Mouse (Mus musculus): ENCODE data around the gene Col17a1. TPM values are rescaled to one million over a fixed set of nuclear protein-coding genes. Genes with fewer than 3 reads are reported as not detected.

The Col17a1 gene
- total RNA-seq, 4 experiments from 2014 or later = not detected

GRCm38 (mm10) chr19:47668399-47668798 lies 23.5 kb downstream of the Col17a1 start:
- no peak for DNase-seq (ENCODE audit: low spot score)

GRCm38 (mm10) chr19:47667601-47668000 lies 24.3 kb downstream of the Col17a1 start:
- DNase-seq (ENCODE audit: low spot score) = no peak

GRCm38 (mm10) chr19:47659765-47660408 lies 32.0 kb downstream of the Col17a1 start:
- DNase-seq (ENCODE audit: low spot score) = no peak

- peak; percentile 38 for DNase-seq (ENCODE audit: low spot score)
Measured at GRCm38 (mm10) chr19:47658914-47659535, 32.9 kb downstream of the Col17a1 start.

GRCm38 (mm10) chr19:47654896-47655295 lies 37.0 kb downstream of the Col17a1 start:
- DNase-seq (ENCODE audit: low spot score) = no peak

- no peak for DNase-seq (ENCODE audit: low spot score)
Measured at GRCm38 (mm10) chr19:47653173-47653572, 38.7 kb downstream of the Col17a1 start.

GRCm38 (mm10) chr19:47652255-47652654 lies 39.6 kb downstream of the Col17a1 start:
- DNase-seq (ENCODE audit: low spot score) = no peak

GRCm38 (mm10) chr19:47651160-47651480 lies 40.8 kb downstream of the Col17a1 start:
- DNase-seq (ENCODE audit: low spot score) = no peak

GRCm38 (mm10) chr19:47650366-47651159 lies 41.3 kb downstream of the Col17a1 start:
- DNase-seq (ENCODE audit: low spot score) = no peak

- DNase-seq (ENCODE audit: low spot score) = no peak
Measured at GRCm38 (mm10) chr19:47649071-47649470, 42.8 kb downstream of the Col17a1 start.

GRCm38 (mm10) chr19:47646508-47647120 lies 45.3 kb downstream of the Col17a1 start:
- DNase-seq (ENCODE audit: low spot score) = no peak

GRCm38 (mm10) chr19:47645583-47645982 lies 46.3 kb downstream of the Col17a1 start:
- DNase-seq (ENCODE audit: low spot score) = peak; percentile 38

- DNase-seq (ENCODE audit: low spot score) = no peak
Measured at GRCm38 (mm10) chr19:47643910-47644309, 48.0 kb downstream of the Col17a1 start.

- DNase-seq (ENCODE audit: low spot score) = no peak
Measured at GRCm38 (mm10) chr19:47635380-47635779, 56.5 kb downstream of the Col17a1 start.

- DNase-seq (ENCODE audit: low spot score) = no peak
Measured at GRCm38 (mm10) chr19:47631799-47632198, 60.1 kb downstream of the Col17a1 start.

- no peak for DNase-seq (ENCODE audit: low spot score)
Measured at GRCm38 (mm10) chr19:47630381-47630780, 61.5 kb downstream of the Col17a1 start.

- no peak for DNase-seq (ENCODE audit: low spot score)
Measured at GRCm38 (mm10) chr19:47629068-47629467, 62.8 kb downstream of the Col17a1 start.

GRCm38 (mm10) chr19:47627450-47627849 lies 64.4 kb downstream of the Col17a1 start:
- no peak for DNase-seq (ENCODE audit: low spot score)

- DNase-seq (ENCODE audit: low spot score) = no peak
Measured at GRCm38 (mm10) chr19:47624940-47625711, 66.8 kb downstream of the Col17a1 start.

GRCm38 (mm10) chr19:47621478-47621877 lies 70.4 kb downstream of the Col17a1 start:
- no peak for DNase-seq (ENCODE audit: low spot score)

GRCm38 (mm10) chr19:47613442-47613841 lies 78.5 kb downstream of the Col17a1 start:
- no peak for DNase-seq (ENCODE audit: low spot score)

GRCm38 (mm10) chr19:47608513-47608912 lies 83.4 kb downstream of the Col17a1 start:
- no peak for DNase-seq (ENCODE audit: low spot score)
